Mouse (Mus musculus): ENCODE results near the gene Pitx1.

Pitx1 gene

GRCm38 (mm10) chr13:55830833-55831721 lies 4.9 kb downstream of the Pitx1 start:
- no peak for DNase-seq

GRCm38 (mm10) chr13:55830081-55830832 lies 5.7 kb downstream of the Pitx1 start:
- DNase-seq = no peak

- no peak for DNase-seq
Measured at GRCm38 (mm10) chr13:55829018-55829655, 6.9 kb downstream of the Pitx1 start.

- no peak for DNase-seq
Measured at GRCm38 (mm10) chr13:55828141-55829017, 7.6 kb downstream of the Pitx1 start.

- DNase-seq = no peak
Measured at GRCm38 (mm10) chr13:55827679-55828140, 8.3 kb downstream of the Pitx1 start.

GRCm38 (mm10) chr13:55826796-55827678 lies 9.0 kb downstream of the Pitx1 start:
- no peak for DNase-seq

- no peak for DNase-seq
Measured at GRCm38 (mm10) chr13:55826008-55826671, 9.9 kb downstream of the Pitx1 start.

- DNase-seq = no peak
Measured at GRCm38 (mm10) chr13:55825245-55825681, 10.7 kb downstream of the Pitx1 start.

GRCm38 (mm10) chr13:55824151-55824945 lies 11.6 kb downstream of the Pitx1 start:
- DNase-seq = no peak

GRCm38 (mm10) chr13:55822499-55822898 lies 13.5 kb downstream of the Pitx1 start:
- DNase-seq = no peak

GRCm38 (mm10) chr13:55814834-55815233 lies 21.2 kb downstream of the Pitx1 start:
- DNase-seq = no peak

GRCm38 (mm10) chr13:55813490-55814016 lies 22.4 kb downstream of the Pitx1 start:
- no peak for DNase-seq

GRCm38 (mm10) chr13:55810947-55811346 lies 25.0 kb downstream of the Pitx1 start:
- no peak for DNase-seq

- DNase-seq = no peak
Measured at GRCm38 (mm10) chr13:55809707-55810106, 26.3 kb downstream of the Pitx1 start.

- DNase-seq = no peak
Measured at GRCm38 (mm10) chr13:55809041-55809623, 26.9 kb downstream of the Pitx1 start.

- DNase-seq = no peak
Measured at GRCm38 (mm10) chr13:55803973-55804372, 32.0 kb downstream of the Pitx1 start.

- DNase-seq = no peak
Measured at GRCm38 (mm10) chr13:55801246-55801645, 34.7 kb downstream of the Pitx1 start.

- no peak for DNase-seq
Measured at GRCm38 (mm10) chr13:55786120-55786519, 49.9 kb downstream of the Pitx1 start.

GRCm38 (mm10) chr13:55784268-55784667 lies 51.7 kb downstream of the Pitx1 start, which contains the start of gene Catsper3:
Catsper3 (plus strand) TSS chr13:55784568.
- no peak for DNase-seq
